Mouse (Mus musculus): ENCODE measurements at regions not wholly inside any gene's neighbourhood (a gene's known extent, or its start where the extent isn't known, plus 50 kb on each side); places are given as distances from the start of the nearest gene placed in this dataset.

DNA sequence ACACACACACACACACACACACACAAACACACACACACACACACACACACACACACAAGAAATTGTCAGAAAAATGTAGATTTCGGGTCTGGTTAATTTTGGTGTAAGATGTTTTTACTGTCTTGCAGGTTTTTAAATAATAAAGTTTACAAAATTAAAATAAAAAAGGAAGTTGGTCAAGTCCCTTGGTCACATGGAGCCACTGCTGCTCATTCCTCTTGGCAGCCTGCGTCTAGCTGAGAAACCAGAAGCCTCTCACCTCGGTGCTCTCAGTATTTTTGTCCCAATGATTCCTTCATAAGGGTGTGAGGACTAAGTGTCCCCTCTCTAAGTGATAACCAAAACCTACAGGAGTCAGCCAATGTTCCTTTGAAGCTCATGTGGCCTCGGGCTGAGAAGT lies 76.8 kb upstream of the Smg1 start:
- in situ Hi-C loops (cut with MboI, MseI): no loop called here

- in situ Hi-C loops (cut with MboI, MseI): loop anchor here (5.0 kb wide), 1 partner anchor 89 kb away; no protein-coding TSS in a partner anchor
Observed at GRCm38 (mm10) chr7:118318432-118319135, 75.1 kb upstream of the Smg1 start.

GRCm38 (mm10) chr7:118314886-118315285 lies 71.4 kb upstream of the Smg1 start:
- in situ Hi-C loops (cut with MboI, MseI): loop anchor here (5.0 kb wide), 1 partner anchor 92 kb away; no protein-coding TSS in a partner anchor

DNA sequence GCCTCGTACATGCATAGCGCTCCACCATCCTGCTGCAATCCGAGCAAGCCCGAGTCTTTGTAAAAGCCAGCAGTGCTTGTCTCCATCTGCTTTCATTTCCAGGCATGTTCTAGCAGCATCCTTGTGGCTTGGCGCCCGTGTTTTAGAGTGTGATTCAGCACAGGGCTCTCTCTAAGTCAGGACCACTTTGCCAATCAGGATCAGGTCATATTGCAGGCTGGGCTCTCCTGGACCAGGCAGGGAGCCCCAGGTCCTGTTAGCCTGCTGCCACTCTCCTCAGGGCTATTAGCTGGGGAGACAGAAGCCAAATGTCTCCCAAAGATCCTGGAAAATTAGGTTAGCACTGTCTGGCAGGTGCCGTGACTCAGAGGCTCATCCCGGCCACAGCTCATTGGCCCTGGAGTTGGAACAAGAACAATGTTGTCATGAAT lies 70.8 kb upstream of the Smg1 start:
- in situ Hi-C loops (cut with MboI, MseI): no loop called here

GRCm38 (mm10) chr7:118313818-118314217 lies 70.3 kb upstream of the Smg1 start:
- in situ Hi-C loops (cut with MboI, MseI): no loop called here

GRCm38 (mm10) chr7:118309733-118310132 lies 66.3 kb upstream of the Smg1 start:
- in situ Hi-C loops (cut with MboI, MseI): no loop called here

- in situ Hi-C loops (cut with MboI, MseI): no loop called here
Observed at GRCm38 (mm10) chr7:118308882-118309281, 65.4 kb upstream of the Smg1 start.

DNA sequence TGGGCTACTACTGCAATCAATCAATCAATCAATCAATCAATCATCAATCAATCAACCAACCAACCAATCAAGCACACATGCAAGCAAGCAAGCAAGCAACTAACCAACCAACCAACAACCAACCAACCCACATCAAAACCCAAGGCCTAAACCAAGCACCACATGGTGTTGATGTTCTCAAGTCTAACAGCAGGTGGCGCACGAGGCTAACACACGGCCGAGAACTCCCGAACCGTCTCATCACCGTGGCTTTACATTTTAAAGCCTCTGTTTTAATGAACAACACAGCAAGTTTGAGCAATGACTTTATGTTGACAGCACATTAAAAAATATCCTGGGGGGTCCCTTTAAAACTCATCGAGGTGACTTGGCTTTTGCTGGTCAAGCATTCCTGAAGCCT lies 61.3 kb upstream of the Smg1 start:
- in situ Hi-C loops (cut with MboI, MseI): no loop called here

DNA sequence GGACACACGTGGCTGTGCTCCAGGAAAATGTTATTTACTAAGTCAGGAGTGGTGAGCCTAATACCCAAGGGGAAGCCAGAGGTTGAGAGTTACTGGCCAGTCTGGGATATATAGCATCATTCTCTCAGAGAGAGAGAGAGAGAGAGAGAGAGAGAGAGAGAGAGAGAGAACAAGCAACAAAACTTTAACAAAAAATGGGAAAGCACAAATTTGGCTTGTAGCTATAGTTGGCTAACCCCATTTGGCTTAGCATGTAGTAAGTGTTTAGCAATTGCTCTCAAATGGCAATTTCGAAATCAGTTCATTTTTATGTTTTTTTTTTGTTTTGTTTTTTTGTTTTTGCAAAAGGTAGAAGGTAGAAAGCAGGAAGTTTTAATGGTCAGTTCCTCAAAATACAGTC lies 60.9 kb upstream of the Smg1 start:
- in situ Hi-C loops (cut with MboI, MseI): no loop called here

DNA sequence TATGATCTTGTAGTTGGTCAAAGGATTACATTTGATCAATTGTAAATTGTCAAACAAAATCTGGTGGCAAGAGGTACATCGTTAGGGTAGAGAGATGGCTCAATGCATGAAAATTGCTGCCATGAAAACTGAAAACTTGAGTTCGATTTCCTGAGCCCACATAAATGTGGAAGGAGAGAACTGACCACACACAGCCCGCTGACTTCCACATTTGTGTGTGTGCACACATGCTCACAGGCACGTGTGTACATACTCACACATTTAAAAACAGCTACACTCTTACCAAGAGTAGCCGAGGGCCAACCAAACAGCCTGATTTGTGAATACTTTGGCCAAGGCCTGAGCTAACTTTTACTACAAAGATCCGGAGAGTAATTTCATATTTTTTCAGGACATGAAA lies 60.5 kb upstream of the Smg1 start:
- in situ Hi-C loops (cut with MboI, MseI): no loop called here

DNA sequence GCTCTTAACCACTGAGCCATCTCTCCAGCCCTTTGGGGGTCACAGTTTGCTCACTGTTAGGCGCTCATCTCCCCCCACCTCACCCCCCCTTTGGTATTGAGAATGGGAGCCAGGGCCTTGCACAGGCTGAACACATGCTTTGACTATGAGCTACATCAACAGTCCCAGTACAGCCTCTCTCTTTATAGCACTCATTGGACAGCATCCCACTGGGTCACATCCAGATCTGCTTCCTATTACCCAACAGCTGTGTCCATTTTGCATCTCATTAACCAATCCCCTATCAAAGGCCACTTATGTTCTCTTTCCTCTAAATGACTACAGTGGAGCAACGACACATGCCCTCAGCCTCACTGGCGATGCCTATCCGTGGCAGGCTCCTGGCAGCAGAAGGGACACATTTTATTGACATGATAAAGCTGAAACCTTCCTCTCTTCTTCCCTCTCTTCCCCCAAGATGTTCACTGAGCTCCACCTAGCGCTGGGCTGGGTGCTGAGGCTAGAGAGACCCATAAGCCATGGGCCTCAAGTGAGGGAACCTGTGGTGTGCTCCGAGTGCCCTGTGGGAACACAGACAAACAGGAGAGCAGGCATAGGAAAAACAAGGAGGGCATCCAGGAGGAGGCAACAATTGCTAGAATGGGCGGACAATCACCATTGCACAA lies 57.3 kb upstream of the Smg1 start:
- in situ Hi-C loops (cut with MboI, MseI): no loop called here

DNA sequence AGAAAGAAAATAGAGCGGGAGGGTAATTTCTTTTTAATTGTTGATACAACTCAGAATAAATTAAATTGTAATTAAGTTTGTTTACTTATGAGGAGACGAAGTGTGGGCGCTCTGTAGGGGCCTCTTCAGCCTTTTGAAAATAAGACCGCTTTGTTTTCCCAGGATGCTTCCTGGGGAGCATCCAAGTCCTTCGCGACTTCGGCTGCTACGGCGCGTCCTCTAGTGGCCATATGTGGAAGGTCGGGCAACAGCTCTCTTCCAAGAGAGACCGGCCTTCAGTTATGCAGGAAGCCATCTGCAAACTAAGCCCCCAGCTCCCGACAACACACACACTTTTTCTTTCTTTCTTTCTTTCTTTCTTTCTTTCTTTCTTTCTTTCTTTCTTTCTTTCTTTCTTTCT lies 54.1 kb upstream of the Smg1 start:
- in situ Hi-C loops (cut with MboI, MseI): loop anchor here (5.0 to 10.0 kb wide), 2 partner anchors 75 to 227 kb away; no protein-coding TSS in a partner anchor

DNA sequence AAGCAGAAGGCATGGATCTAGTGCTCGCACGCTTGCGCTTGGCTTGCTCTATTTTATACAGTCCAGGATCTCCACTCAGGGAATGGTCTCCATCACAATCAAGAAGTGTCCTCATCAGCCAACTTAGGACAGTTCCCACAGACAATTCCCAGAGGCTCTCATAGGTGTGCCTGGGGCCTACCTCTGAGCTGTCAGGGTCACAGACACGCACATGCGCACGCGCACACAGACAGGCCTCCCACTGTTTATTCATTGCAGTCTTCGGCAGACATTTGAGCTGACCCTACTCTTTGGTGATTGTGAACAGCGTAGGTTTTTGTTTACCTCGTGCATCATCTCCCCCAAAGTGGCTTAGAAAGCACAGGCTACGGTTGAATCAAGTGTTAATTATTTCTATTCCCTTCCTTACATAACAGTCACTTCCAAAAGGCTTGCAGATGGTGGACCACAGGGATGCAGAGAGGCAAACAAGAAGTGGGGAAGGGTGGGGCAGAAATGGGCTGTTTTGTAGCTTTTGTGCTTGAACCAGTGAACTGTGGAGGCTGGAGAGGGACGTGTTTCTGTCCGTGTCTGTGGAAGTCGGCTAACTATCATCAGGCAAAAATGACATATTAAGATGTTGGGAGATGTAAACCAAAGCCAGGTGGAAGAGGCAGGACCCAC lies 53.5 kb upstream of the Smg1 start:
- in situ Hi-C loops (cut with MboI, MseI): loop anchor here (5.0 to 10.0 kb wide), 2 partner anchors 75 to 228 kb away; no protein-coding TSS in a partner anchor

DNA sequence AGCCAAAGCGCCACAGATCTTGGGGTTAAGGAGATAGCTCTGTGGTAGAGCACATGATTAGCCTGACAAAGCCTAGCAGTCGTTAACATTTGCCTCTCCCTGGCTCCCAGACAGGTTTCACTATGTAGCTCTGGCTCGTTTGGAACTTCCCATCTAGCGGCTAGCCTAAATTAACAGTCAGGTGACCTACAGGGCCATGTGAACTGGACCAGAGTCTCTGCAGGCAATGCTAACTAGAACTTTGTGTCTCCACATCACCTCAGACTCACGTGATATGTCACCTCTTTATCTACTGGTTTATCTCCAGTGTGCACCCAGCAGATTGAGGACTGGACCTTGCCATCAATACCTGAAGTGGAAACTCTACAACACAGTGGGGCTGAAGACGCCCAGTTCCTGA lies 52.4 kb upstream of the Smg1 start:
- in situ Hi-C loops (cut with MboI, MseI): loop anchor here (5.0 to 10.0 kb wide), 2 partner anchors 74 to 229 kb away; no protein-coding TSS in a partner anchor

- in situ Hi-C loops (cut with MboI, MseI): loop anchor here (5.0 to 10.0 kb wide), 2 partner anchors 73 to 230 kb away; no protein-coding TSS in a partner anchor
Observed at GRCm38 (mm10) chr7:118295275-118295674, 51.8 kb upstream of the Smg1 start.

DNA sequence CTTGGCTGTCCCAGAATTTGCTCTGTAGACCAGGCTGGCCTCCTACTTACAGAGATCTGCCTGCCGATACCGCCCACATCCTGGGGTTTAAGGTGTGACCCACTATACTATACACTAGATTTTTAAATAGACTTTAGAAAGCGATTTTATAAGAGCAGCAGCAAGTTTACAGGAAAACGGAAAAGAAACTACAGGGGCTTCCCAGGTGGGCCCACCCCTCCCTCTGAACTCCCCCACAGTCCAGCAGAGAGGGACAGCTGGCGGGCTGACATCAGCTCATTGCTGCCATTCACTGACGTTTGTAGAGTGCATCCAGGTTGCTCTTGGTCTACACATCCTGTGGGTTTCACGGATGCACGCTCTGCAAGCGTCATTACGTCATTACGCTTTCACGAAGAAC lies 51.2 kb upstream of the Smg1 start:
- in situ Hi-C loops (cut with MboI, MseI): loop anchor here (5.0 to 10.0 kb wide), 2 partner anchors 72 to 230 kb away; no protein-coding TSS in a partner anchor
